Mouse (Mus musculus) cortical plate, adult 2 months (tissue): ENCODE measurements at regions not wholly inside any gene's neighbourhood (a gene's known extent, or its start where the extent isn't known, plus 50 kb on each side); places are given as distances from the start of the nearest gene placed in this dataset.

Experiments used
- H3K27ac ChIP-seq: fragments of 200-500 bp; 2 replicates; pipeline ENCODE4 v1.5.1; 2012; ENCODE audit warnings: low read length, control low read depth, inconsistent platforms; ENCODE audit not compliant: insufficient read depth
- H3K4me1 ChIP-seq: fragments of 200-500 bp; 2 replicates; pipeline ENCODE4 v1.6.1; 2011; ENCODE audit warnings: low read length; ENCODE audit not compliant: control insufficient read depth, insufficient read depth
- H3K4me3 ChIP-seq: fragments of 200-500 bp; 2 replicates; pipeline ENCODE4 v1.5.1; 2011; ENCODE audit warnings: mild to moderate bottlenecking, low read length, control low read depth; ENCODE audit not compliant: insufficient read depth
- CTCF ChIP-seq: fragments of 200-500 bp; IDR thresholded peaks from 2 replicates; pipeline ENCODE4 v1.5.1; 2011; ENCODE audit warnings: mild to moderate bottlenecking, control low read depth, low read length; ENCODE audit not compliant: insufficient read depth; ENCODE audit errors: extremely low read depth
- POLR2A ChIP-seq: fragments of 200-500 bp; IDR thresholded peaks from 2 replicates; pipeline ENCODE4 v1.6.1; 2011; ENCODE audit warnings: mild to moderate bottlenecking, low read length, control low read depth; ENCODE audit not compliant: insufficient read depth; ENCODE audit errors: extremely low read depth

- TF ChIP-seq POLR2A (no peak), CTCF (no peak)
- peaks cover 1% of the 10 kb centered on the region; the same call in 1 of the 2 replicates for H3K4me1 ChIP-seq
- no peak overlapping the region for H3K4me3 ChIP-seq
- no peak overlapping the region for H3K27ac ChIP-seq
Observed at GRCm38 (mm10) chr14:24896681-24897080, 409.8 kb downstream of the Rps24 start.

- peaks cover 3% of the 10 kb centered on the region; the same call in 1 of the 2 replicates for H3K4me1 ChIP-seq
- H3K27ac ChIP-seq: no peak overlapping the region
- TF ChIP-seq POLR2A (no peak), CTCF (no peak)
Observed at GRCm38 (mm10) chr14:24900501-24901179, 413.7 kb downstream of the Rps24 start.

GRCm38 (mm10) chr14:24901726-24902125 is 414.8 kb downstream of the Rps24 start:
- TF ChIP-seq POLR2A (no peak), CTCF (no peak)
- H3K4me3 ChIP-seq: no peak overlapping the region
- no peak overlapping the region for H3K27ac ChIP-seq
- H3K4me1 ChIP-seq: peaks cover 3% of the 10 kb centered on the region; the same call in 1 of the 2 replicates

More at GRCm38 (mm10) chr14:24900501-24901179, 413.7 kb downstream of the Rps24 start:
- no peak overlapping the region for H3K4me3 ChIP-seq

GRCm38 (mm10) chr14:24902870-24903269 is 415.9 kb downstream of the Rps24 start:
- H3K27ac ChIP-seq: no peak overlapping the region
- H3K4me3 ChIP-seq: no peak overlapping the region
- no peak for TF ChIP-seq POLR2A
- TF ChIP-seq CTCF: peak; percentile 21; the same call in 1 of the 2 replicates
- peaks cover 3% of the 10 kb centered on the region; the same call in 1 of the 2 replicates for H3K4me1 ChIP-seq

GRCm38 (mm10) chr14:24904712-24905111 is 417.8 kb downstream of the Rps24 start:
- H3K4me3 ChIP-seq: no peak overlapping the region
- no peak overlapping the region for H3K27ac ChIP-seq
- TF ChIP-seq CTCF (no peak), POLR2A (no peak)
- peaks cover 3% of the 10 kb centered on the region; the same call in 1 of the 2 replicates for H3K4me1 ChIP-seq

GRCm38 (mm10) chr14:24906916-24907315 is 420.0 kb downstream of the Rps24 start:
- peaks cover 5% of the 10 kb centered on the region for H3K4me1 ChIP-seq
- TF ChIP-seq POLR2A (no peak), CTCF (no peak)
- no peak overlapping the region for H3K27ac ChIP-seq
- no peak overlapping the region for H3K4me3 ChIP-seq

- Histone ChIP-seq H3K4me3 (no peak overlapping the region), H3K4me1 (peaks cover 7% of the 10 kb centered on the region), H3K27ac (no peak overlapping the region)
- TF ChIP-seq CTCF (no peak), POLR2A (no peak)
Observed at GRCm38 (mm10) chr14:24908377-24908776, 421.5 kb downstream of the Rps24 start.

- H3K27ac ChIP-seq: peak overlapping the region; percentile 29; the same call in 1 of the 2 replicates
- TF ChIP-seq POLR2A: no peak
- TF ChIP-seq CTCF: no peak
- H3K4me3 ChIP-seq: no peak overlapping the region
- peaks cover 5% of the 10 kb centered on the region for H3K4me1 ChIP-seq
Observed at GRCm38 (mm10) chr14:24911621-24912020, 424.7 kb downstream of the Rps24 start.

- Histone ChIP-seq H3K4me3 (no peak overlapping the region), H3K27ac (no peak overlapping the region), H3K4me1 (no peaks in the 10 kb centered on the region)
- no peak for TF ChIP-seq CTCF
- no peak for TF ChIP-seq POLR2A
Observed at GRCm38 (mm10) chr14:24919056-24919455, 432.1 kb downstream of the Rps24 start.

- H3K27ac ChIP-seq: no peak overlapping the region
- no peak overlapping the region for H3K4me3 ChIP-seq
- no peaks in the 10 kb centered on the region for H3K4me1 ChIP-seq
Observed at GRCm38 (mm10) chr14:24922006-24922405, 435.1 kb downstream of the Rps24 start.

More at GRCm38 (mm10) chr14:24922006-24922405, 435.1 kb downstream of the Rps24 start:
- TF ChIP-seq POLR2A (no peak), CTCF (no peak)
